Mouse (Mus musculus): ENCODE results near the gene Zfp784. TPM values are rescaled to one million over a fixed set of nuclear protein-coding genes. Genes with fewer than 3 reads are reported as not detected.
"Not testable (repeated sequence)": the region's sequence is repeated elsewhere in the genome, so short reads cannot be mapped to it uniquely, and the experiment has no call there.

Zfp784 gene
- total RNA-seq, 2 experiments from 2014 or later, result 4.2 to 5.5 TPM

DNA sequence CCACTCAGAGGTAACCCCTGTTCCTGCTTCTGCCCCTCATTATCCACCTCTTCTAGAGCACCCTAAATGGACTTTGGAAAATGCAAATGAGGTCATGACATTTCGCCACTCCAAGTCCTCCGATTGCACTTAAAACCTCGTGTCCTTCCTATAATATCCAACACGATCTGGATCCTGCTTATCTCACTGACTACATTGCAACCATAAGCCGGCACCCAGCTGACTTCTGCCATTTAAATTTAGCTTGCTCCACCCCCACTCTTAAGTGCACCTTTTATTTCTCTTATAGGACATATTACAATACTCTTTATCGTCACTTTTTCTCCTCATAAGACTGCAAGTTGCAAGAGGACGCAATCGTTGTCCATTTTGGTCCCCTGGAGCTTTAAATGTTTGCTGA is 779 bp downstream of the Zfp784 start:
- peak overlapping the region; percentile 70; the same call in 1 of the 2 replicates for H3K4me3 ChIP-seq
- TF ChIP-seq CTCF (IDR thresholded peaks at IDR 0.05), result no peak
- H3K27ac ChIP-seq, result peak overlapping the region; percentile 97
- no peak for DNase-seq (ENCODE audit: extremely low spot score in 1 of 2, low spot score in 2 of 2)
- intact Hi-C loops (cut with DNase I), result loop anchor here (2.0 kb wide), 1 partner anchor 17 kb away; the partner anchor contains the start of genes Ccdc106 and Zfp865

DNA sequence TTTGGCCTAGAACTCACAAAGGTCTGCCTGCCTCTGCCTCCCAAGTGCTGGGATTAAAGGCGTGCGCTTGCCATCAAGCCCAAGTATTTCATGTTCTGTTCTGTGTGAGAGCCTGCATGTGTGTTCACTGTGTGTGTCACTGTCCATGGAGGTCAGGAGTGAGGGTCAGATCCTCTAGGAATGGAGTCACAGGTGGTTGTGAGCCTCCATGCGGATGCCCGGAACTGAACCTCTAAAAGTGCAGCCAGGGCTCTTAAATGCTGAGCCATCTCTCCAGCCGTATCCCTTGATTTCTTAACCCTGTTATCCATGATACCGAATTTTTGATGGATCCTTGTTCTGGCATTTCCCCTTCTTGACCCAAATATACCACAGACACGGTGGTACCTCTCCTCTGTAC is 1.2 kb downstream of the Zfp784 start:
- intact Hi-C loops (cut with DNase I), result loop anchor here (2.0 kb wide), 1 partner anchor 16 kb away; the partner anchor contains the start of genes Ccdc106 and Zfp865
- TF ChIP-seq CTCF (IDR thresholded peaks at IDR 0.05), result no peak
- no peak for DNase-seq (ENCODE audit: extremely low spot score in 1 of 2, low spot score in 2 of 2)

DNA sequence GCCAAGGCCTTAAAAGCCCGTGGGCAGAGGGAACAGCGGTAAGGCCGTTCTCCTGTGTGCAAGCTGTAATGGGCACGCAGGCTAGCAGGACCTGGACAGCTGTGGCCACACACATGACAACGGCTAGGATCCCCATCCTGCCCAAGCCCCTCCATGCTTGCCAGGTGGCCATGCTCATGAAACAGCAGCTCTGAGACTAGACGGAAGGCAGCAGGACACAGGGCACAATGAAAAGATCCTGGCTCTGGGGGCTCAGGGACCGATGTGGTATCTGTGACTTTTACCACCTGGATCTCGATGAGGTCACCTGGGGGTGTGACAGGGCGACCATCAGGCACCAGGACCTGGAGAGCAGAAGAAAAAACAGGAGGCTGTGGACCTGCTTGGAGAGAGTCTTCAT is 2.1 kb downstream of the Zfp784 start:
- no peak overlapping the region for H3K4me3 ChIP-seq
- no peak for TF ChIP-seq CTCF (IDR thresholded peaks at IDR 0.05)
- intact Hi-C loops (cut with DNase I), result loop anchor here (2.0 kb wide), 1 partner anchor 15 kb away; the partner anchor contains the start of genes Ccdc106 and Zfp865
- H3K27ac ChIP-seq, result no peak overlapping the region
- no peak for DNase-seq (ENCODE audit: extremely low spot score in 1 of 2, low spot score in 2 of 2)

More for the DNA sequence above, 1.2 kb downstream of the Zfp784 start:
- Histone ChIP-seq H3K4me3 (no peak overlapping the region), H3K27ac (no peak overlapping the region)

DNA sequence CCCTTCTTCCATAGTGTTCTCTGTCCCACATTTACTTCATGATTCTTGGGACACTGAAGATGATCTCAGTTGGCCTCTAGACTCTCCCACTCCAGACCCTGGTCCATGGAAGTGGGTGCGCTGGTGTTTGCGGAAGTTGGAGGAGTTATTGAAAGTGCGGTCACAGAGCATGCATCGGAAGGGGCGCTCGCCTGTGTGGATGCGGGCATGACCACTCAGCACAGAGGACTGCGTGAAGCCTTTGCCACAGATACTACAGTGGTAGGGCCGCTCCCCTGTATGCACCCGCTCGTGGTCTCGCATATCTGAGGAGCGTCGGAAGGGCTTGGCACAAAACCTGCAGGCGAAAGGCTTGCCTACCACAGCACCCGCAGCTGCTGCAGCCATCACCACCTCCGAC is 2.6 kb downstream of the Zfp784 start:
- no peak for DNase-seq (ENCODE audit: extremely low spot score in 1 of 2, low spot score in 2 of 2)
- Histone ChIP-seq H3K4me3 (no peak overlapping the region), H3K27ac (no peak overlapping the region)
- no peak for TF ChIP-seq CTCF (IDR thresholded peaks at IDR 0.05)
- intact Hi-C loops (cut with DNase I), result loop anchor here (2.0 kb wide), 1 partner anchor 15 kb away; the partner anchor contains the start of genes Ccdc106 and Zfp865

DNA sequence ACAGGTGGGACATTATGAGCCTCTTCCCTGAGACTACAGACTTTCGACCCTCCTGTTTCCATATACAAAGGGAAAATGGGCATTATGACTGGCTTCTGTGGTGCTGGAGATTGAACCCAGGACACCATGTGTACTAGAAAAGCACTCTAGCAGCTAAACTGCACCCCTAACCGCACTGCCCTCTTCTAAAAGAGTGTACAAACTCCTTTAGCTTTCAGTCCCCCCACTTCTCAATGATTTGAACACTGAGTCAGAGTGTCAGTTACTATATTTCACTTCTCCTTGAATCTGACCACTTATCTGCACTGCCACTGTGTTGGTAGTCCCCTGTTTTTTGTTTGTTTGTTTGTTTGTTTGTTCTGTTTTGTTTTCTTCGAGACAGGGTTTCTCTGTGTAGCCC is 4.4 kb downstream of the Zfp784 start, which contains the start of gene 4632433K11Rik:
TSS of gene 4632433K11Rik (plus strand) at position 301 of the 400 bp plus-strand sequence.
- TF ChIP-seq CTCF (IDR thresholded peaks at IDR 0.05), result no peak
- DNase-seq (ENCODE audit: extremely low spot score in 1 of 2, low spot score in 2 of 2), result no peak
- H3K27ac ChIP-seq, result no peak within 1 kb of the TSS
- intact Hi-C loops (cut with DNase I), result no loop called here
- no peak within 1 kb of the TSS for H3K4me3 ChIP-seq

DNA sequence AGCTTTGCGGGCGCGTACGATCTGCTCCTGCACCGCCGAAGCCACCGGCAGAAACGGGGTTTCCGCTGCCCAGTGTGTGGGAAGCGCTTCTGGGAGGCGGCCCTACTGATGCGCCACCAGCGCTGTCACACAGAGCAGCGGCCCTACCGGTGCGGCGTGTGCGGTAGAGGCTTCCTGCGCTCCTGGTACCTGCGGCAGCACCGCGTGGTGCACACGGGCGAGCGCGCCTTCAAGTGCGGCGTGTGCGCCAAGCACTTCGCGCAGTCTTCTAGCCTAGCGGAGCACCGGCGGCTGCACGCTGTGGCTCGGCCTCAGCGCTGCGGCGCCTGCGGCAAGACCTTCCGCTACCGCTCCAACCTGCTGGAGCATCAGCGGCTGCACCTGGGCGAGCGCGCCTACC is 6.8 kb downstream of the Zfp784 start:
- intact Hi-C loops (cut with DNase I), result no loop called here
- H3K4me3 ChIP-seq, result no peak overlapping the region
- no peak for TF ChIP-seq CTCF (IDR thresholded peaks at IDR 0.05)
- no peak for DNase-seq (ENCODE audit: extremely low spot score in 1 of 2, low spot score in 2 of 2)
- no peak overlapping the region for H3K27ac ChIP-seq

DNA sequence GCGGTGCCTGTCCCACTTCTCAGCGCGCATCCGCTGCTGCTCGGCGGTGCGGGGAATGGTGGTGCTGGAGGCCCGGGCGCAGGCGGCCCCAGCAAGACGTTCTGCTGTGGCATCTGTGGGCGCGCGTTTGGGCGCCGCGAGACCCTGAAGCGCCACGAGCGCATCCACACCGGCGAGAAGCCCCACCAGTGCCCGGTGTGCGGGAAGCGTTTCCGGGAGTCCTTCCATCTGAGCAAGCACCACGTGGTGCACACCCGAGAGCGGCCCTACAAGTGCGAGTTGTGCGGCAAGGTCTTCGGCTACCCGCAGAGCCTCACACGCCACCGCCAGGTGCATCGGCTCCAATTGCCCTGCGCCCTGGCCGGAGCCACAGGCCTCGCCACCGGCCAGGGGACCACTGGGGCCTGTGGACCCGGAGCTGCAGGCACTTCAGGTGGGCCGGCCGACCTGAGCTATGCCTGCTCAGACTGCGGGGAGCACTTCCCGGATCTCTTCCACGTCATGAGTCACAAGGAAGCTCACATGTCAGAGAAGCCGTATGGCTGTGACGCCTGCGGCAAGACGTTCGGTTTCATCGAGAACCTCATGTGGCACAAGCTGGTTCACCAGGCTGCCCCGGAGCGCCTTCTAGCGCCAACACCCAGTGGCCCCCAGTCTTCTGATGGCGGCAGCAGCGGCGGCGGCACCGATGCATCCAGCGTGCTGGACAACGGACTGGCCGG is 7.5 kb downstream of the Zfp784 start:
- no peak for DNase-seq (ENCODE audit: extremely low spot score in 1 of 2, low spot score in 2 of 2)
- Histone ChIP-seq H3K4me3 (no peak overlapping the region), H3K27ac (no peak overlapping the region)
- intact Hi-C loops (cut with DNase I), result no loop called here
- no peak for TF ChIP-seq CTCF (IDR thresholded peaks at IDR 0.05)

DNA sequence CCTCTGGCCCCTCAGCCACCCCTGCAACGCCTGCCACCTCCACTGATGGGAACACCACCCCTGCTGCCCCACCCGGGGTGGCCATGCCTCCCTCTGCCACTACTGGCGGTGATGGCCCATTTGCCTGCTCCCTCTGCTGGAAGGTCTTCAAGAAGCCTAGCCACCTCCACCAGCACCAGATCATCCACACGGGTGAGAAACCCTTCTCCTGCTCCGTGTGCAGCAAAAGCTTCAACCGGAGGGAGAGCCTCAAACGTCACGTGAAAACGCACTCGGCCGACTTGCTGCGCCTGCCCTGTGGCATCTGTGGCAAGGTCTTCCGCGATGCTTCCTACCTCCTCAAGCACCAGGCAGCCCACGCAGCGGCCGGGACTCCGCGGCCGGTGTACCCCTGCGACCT is 8.3 kb downstream of the Zfp784 start:
- no peak overlapping the region for H3K27ac ChIP-seq
- no peak for DNase-seq (ENCODE audit: extremely low spot score in 1 of 2, low spot score in 2 of 2)
- H3K4me3 ChIP-seq, result no peak overlapping the region
- no peak for TF ChIP-seq CTCF (IDR thresholded peaks at IDR 0.05)
- intact Hi-C loops (cut with DNase I), result no loop called here

DNA sequence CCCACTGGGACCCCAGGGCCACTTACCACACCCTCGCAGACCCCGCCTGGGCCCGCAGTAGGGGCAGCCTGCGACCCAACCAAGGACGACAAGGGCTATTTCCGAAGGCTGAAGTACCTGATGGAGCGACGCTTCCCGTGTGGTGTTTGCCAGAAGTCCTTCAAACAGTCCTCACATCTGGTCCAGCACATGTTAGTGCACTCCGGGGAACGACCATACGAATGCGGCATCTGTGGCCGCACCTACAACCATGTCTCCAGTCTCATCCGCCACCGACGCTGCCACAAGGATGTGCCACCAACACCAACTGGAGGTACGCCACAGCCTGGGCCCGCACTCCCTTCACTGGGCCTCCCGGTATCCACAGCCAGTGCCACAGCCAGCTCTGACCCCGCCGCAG is 8.7 kb downstream of the Zfp784 start:
- no peak overlapping the region for H3K27ac ChIP-seq
- no peak for DNase-seq (ENCODE audit: extremely low spot score in 1 of 2, low spot score in 2 of 2)
- intact Hi-C loops (cut with DNase I), result no loop called here
- H3K4me3 ChIP-seq, result no peak overlapping the region
- TF ChIP-seq CTCF (IDR thresholded peaks at IDR 0.05), result no peak

DNA sequence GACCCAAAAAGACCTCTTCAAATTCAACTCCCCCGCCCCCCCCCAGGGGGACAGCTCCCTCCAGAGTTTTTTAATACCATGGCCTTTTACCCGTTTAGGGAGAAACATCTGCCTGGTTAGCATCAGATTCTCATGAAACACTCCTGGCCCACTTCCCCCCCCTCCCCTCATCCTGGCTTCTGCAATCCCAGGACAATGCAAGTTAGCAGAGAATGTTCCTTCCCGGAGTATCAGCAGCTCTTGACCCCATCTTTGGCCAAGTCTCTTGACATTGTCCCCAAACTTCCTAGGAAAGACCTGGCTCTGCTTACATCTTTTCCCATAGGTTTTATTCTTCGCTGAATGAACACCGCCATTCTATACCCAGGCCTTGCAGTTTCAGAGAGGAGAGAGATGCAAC is 17.0 kb downstream of the Zfp784 start:
- H3K27ac ChIP-seq, result peak overlapping the region; percentile 96; the same call in 1 of the 2 replicates
- peak overlapping the region; percentile 76 for H3K4me3 ChIP-seq
- no peak for DNase-seq (ENCODE audit: extremely low spot score in 1 of 2, low spot score in 2 of 2)
- intact Hi-C loops (cut with DNase I), result loop anchor here (2.0 kb wide), 2 partner anchors 16 to 40 kb away; no protein-coding TSS in a partner anchor
- TF ChIP-seq CTCF (IDR thresholded peaks at IDR 0.05), result no peak

DNA sequence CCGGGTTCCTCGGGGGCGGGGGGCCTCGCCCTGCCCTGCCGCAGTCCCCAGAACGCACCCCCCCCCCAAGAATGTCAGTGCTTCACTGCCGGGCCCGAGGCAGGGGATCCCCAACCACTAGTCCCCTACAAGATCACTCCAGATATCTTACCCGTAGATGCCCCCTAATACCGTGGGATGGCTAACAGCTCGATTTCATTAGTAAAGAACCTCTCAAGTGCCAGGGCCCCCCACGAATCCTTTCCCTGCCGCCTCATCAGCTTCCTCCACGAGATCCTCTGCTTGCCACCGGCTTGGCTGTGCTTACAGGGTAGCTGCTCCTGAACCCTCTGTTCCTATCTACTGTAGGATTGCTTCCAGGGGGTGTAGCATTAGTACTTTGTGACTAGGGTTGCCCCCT is 17.6 kb downstream of the Zfp784 start:
- no peak for DNase-seq (ENCODE audit: extremely low spot score in 1 of 2, low spot score in 2 of 2)
- H3K4me3 ChIP-seq, result peak overlapping the region; percentile 76
- H3K27ac ChIP-seq, result peak overlapping the region; percentile 96
- intact Hi-C loops (cut with DNase I), result loop anchor here (2.0 kb wide), 2 partner anchors 16 to 40 kb away; no protein-coding TSS in a partner anchor
- TF ChIP-seq CTCF (IDR thresholded peaks at IDR 0.05), result no peak

DNA sequence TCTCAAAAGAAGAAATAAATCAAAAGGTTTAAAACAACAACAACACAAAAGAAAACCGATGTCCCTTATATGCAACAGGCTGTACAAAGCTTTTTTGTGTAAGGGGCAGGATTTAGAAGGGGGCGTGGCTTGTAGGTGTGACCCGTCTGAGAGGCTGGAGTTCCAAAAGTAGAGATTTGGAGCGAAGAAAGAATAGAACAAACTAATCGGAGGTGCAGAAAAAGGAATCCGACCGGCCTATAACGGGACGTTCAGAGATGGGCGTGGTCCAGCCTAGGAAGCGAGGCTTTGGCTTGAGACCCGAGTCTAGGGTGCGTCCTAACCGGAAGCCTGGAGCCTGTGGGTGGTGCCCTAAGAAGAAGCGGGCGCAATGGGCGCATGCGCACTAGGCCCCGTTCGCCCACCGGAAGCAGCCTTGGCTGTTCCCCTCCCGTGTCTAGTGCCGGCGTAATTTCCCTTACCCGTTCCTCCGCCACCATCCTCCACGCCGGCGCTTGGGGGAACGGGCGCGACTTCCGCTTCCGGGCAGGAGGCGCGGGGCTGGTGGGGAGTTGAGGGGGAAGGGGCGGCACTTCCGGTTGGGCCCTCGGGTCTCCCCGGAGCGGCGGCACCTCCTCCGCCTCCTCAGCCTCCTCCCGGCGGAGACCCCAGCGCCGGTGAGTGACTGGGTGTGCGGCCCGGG is 18.1 kb downstream of the Zfp784 start, which contains the start of the genes Zfp865 and Ccdc106:
TSS of gene Zfp865 (plus strand) at position 377 of the 682 bp plus-strand sequence.
TSS of gene Ccdc106 (plus strand) at position 554 of the 682 bp plus-strand sequence.
- TF ChIP-seq CTCF (IDR thresholded peaks at IDR 0.05), result no peak; the same call in 1 of the 2 replicates
- intact Hi-C loops (cut with DNase I), result loop anchor here (2.0 kb wide), 2 partner anchors 17 to 41 kb away; no protein-coding TSS in a partner anchor
- Histone ChIP-seq H3K4me3 (peak within 1 kb of the TSS; percentile 76), H3K27ac (peak within 1 kb of the TSS; percentile 96)
- peak; percentile 99 for DNase-seq (ENCODE audit: extremely low spot score in 1 of 2, low spot score in 2 of 2)

DNA sequence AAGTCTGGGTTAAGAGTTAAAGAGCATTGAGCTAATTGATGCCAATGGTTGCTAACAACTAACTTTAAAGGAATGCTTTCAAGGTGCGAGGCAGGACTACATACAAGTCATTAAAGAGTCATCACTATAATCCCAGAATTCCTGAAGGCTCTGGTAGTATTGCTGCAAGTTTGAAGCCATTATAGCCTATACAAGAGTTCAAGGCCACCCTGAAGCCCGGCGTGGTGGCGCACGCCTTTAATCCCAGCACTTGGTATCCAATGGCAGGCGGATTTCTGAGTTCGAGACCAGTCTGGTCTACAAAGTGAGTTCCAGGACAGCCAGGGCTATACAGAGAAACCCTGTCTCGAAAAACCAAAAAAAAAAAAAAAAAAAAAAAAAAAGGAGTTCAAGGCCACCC is 18.7 kb downstream of the Zfp784 start:
- H3K4me3 ChIP-seq, result peak overlapping the region; percentile 76
- H3K27ac ChIP-seq, result peak overlapping the region; percentile 51
- DNase-seq (ENCODE audit: extremely low spot score in 1 of 2, low spot score in 2 of 2); intact Hi-C loops (cut with DNase I): not testable (repeated sequence)
